Mouse (Mus musculus) spleen, postnatal 14 days (tissue): ENCODE data around the gene Sephs2.
"Not testable (repeated sequence)": the region's sequence is repeated elsewhere in the genome, so short reads cannot be mapped to it uniquely, and the experiment has no call there.

ENCODE experiments used
- DNase-seq, 2 experiments: peaks; one replicate each; pipeline ENCODE4 v3.0.0; 2021 to 2022; ENCODE audit warnings: low spot score in 2 of 2

The Sephs2 gene

GRCm38 (mm10) chr7:127271093-127271492 is 2.8 kb downstream of the Sephs2 start:
- DNase-seq: no peak

GRCm38 (mm10) chr7:127270666-127271065 is 3.2 kb downstream of the Sephs2 start:
- DNase-seq: no peak

- DNase-seq: no peak
Observed at GRCm38 (mm10) chr7:127270256-127270655, 3.6 kb downstream of the Sephs2 start.

GRCm38 (mm10) chr7:127263526-127263925 is 10.3 kb downstream of the Sephs2 start:
- DNase-seq: no peak

GRCm38 (mm10) chr7:127262218-127262961 is 11.5 kb downstream of the Sephs2 start:
- no peak for DNase-seq

GRCm38 (mm10) chr7:127260309-127261111 is 13.3 kb downstream of the Sephs2 start, which contains the start of gene Dctpp1:
Dctpp1 (minus strand) TSS chr7:127260709.
- DNase-seq: peak; percentile 88 to 92

GRCm38 (mm10) chr7:127259186-127259905 is 14.5 kb downstream of the Sephs2 start:
- no peak for DNase-seq

GRCm38 (mm10) chr7:127256518-127256917 is 17.3 kb downstream of the Sephs2 start:
- DNase-seq: no peak

- DNase-seq: no peak
Observed at GRCm38 (mm10) chr7:127255965-127256364, 17.9 kb downstream of the Sephs2 start.

GRCm38 (mm10) chr7:127255008-127255407 is 18.8 kb downstream of the Sephs2 start:
- no peak for DNase-seq

GRCm38 (mm10) chr7:127253821-127254769 is 19.8 kb downstream of the Sephs2 start:
- DNase-seq: peak; percentile 88 to 92

- DNase-seq: no peak
Observed at GRCm38 (mm10) chr7:127253341-127253740, 20.5 kb downstream of the Sephs2 start.

- DNase-seq: no peak
Observed at GRCm38 (mm10) chr7:127252414-127252813, 21.4 kb downstream of the Sephs2 start.

GRCm38 (mm10) chr7:127250511-127250910 is 23.3 kb downstream of the Sephs2 start:
- DNase-seq: not testable (repeated sequence)

- DNase-seq: no peak
Observed at GRCm38 (mm10) chr7:127244658-127245510, 29.0 kb downstream of the Sephs2 start.

- peak; percentile 87 to 90 for DNase-seq
Observed at GRCm38 (mm10) chr7:127243870-127244657, 29.8 kb downstream of the Sephs2 start, which contains the start of gene Zfp771. Zfp771 (plus strand) TSS chr7:127244274.

GRCm38 (mm10) chr7:127243361-127243867 is 30.4 kb downstream of the Sephs2 start:
- DNase-seq: no peak

GRCm38 (mm10) chr7:127234777-127235176 is 39.1 kb downstream of the Sephs2 start:
- DNase-seq: no peak

GRCm38 (mm10) chr7:127233765-127234164 is 40.1 kb downstream of the Sephs2 start:
- DNase-seq: no peak
